Mouse (Mus musculus) stomach, postnatal 0 days (tissue): ENCODE measurements around the gene Pdcd1. TPM values are rescaled to one million over a fixed set of nuclear protein-coding genes. Genes with fewer than 3 reads are reported as not detected.

Experiments used
- ATAC-seq: fragments of 200-750 bp; cut with Nextera tagmentation; 2 replicates; pipeline ENCODE4 v1.8.0; 2017; ENCODE audit not compliant: low FRiP score, low TSS enrichment
- DNase-seq: peaks from one replicate; pipeline ENCODE4 v3.0.0-alpha.2; 2016; ENCODE audit warnings: low spot score
- H3K27ac ChIP-seq: fragments of 300-500 bp; sonication (generic); replicated peaks from 2 replicates; pipeline ENCODE4 v1.5.1; 2014; ENCODE audit warnings: mild to moderate bottlenecking, control low read depth
- H3K27me3 ChIP-seq: fragments of 300-500 bp; sonication (generic); 2 replicates; pipeline ENCODE4 v1.6.1; 2014; ENCODE audit warnings: low read length; ENCODE audit not compliant: control insufficient read depth, insufficient read depth
- H3K36me3 ChIP-seq: fragments of 300-500 bp; sonication (generic); 2 replicates; pipeline ENCODE4 v1.6.1; 2014; ENCODE audit warnings: low read length, mixed read lengths; ENCODE audit not compliant: control insufficient read depth, insufficient read depth
- H3K4me1 ChIP-seq: fragments of 300-500 bp; sonication (generic); replicated peaks from 2 replicates; pipeline ENCODE4 v1.6.1; 2014; ENCODE audit warnings: antibody characterized with exemption; ENCODE audit not compliant: control insufficient read depth, insufficient read depth
- H3K4me2 ChIP-seq: fragments of 300-500 bp; sonication (generic); replicated peaks from 2 replicates; pipeline ENCODE4 v1.6.1; 2014; ENCODE audit warnings: low read depth, mild to moderate bottlenecking, control low read depth, moderate library complexity
- H3K4me3 ChIP-seq: fragments of 300-500 bp; sonication (generic); 2 replicates; pipeline ENCODE4 v1.5.1; 2014; ENCODE audit warnings: low read depth, low read length, control low read depth
- H3K9ac ChIP-seq: fragments of 300-500 bp; sonication (generic); 2 replicates; pipeline ENCODE4 v1.6.1; 2014; ENCODE audit warnings: mild to moderate bottlenecking, low read length, control low read depth, mixed read lengths
- H3K9me3 ChIP-seq: fragments of 300-500 bp; sonication (generic); 2 replicates; pipeline ENCODE4 v1.6.1; 2016; ENCODE audit warnings: low read length; ENCODE audit not compliant: control insufficient read depth
- CTCF ChIP-seq: IDR thresholded peaks from 2 replicates; pipeline ENCODE4 v1.5.1; 2016; ENCODE audit warnings: antibody characterized with exemption, low read depth, mild to moderate bottlenecking, moderate library complexity
- EP300 ChIP-seq: optimal IDR thresholded peaks from 2 replicates; pipeline ENCODE3; 2016; ENCODE audit warnings: antibody characterized with exemption
- WGBS: fragments of 180-500 bp; shearing (Covaris S2); extraction: QIAGEN DNeasy Blood & Tissue Kit; methylation state at CpG from one replicate; pipeline ENCODE4 v1.1.7; 2014; 5-methylcytosine and 5-hydroxymethylcytosine counted together
- polyA plus RNA-seq: library from polyadenylated mRNA; unstranded; fragments of >200 nt; fragmentation: Nextera tagmentation; extraction: Ambion mirVana; gene quantifications from 2 replicates; pipeline ENCODE4 v1.2.1, GENCODE M21; 2015

Pdcd1 gene
- polyA plus RNA-seq, result 0.05 TPM in 1 of 2 replicates, not detected in the other

DNA sequence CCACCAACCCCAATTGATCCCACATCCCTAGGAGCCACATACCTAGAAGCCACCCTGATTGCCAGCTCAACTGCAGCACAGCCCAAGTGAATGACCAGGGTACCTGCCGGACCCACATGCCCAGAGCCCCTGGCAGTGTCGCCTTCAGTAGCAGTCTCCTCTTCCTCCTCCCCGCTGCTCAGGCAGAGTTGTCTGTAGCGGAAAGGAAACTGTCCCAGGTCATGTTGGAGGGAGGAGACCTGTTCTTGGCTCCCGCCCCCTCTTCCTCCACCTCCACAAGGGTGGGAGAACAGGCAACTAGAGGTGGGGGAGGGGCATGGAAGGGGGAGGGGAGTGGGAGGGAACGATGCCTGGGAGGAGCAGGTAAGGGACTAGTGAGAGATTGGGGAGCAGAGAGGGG, at the start of gene Pdcd1:
Pdcd1 (minus strand) TSS at position 181 of the 400 bp plus-strand sequence.
- Histone ChIP-seq H3K4me2 (no peak within 1 kb of the TSS), H3K9me3 (no peaks in the 10 kb centered on the region), H3K27me3 (no peaks in the 10 kb centered on the region), H3K36me3 (no peaks in the 10 kb centered on the region), H3K9ac (no peak within 1 kb of the TSS), H3K4me1 (no peaks in the 10 kb centered on the region), H3K27ac (no peak within 1 kb of the TSS), H3K4me3 (no peak within 1 kb of the TSS)
- TF ChIP-seq CTCF, result no peak
- TF ChIP-seq EP300, result no peak
- no peak for DNase-seq
- ATAC-seq, result no peak
- WGBS, result 33% methylated on average over 6 of the region's 6 CpGs

DNA sequence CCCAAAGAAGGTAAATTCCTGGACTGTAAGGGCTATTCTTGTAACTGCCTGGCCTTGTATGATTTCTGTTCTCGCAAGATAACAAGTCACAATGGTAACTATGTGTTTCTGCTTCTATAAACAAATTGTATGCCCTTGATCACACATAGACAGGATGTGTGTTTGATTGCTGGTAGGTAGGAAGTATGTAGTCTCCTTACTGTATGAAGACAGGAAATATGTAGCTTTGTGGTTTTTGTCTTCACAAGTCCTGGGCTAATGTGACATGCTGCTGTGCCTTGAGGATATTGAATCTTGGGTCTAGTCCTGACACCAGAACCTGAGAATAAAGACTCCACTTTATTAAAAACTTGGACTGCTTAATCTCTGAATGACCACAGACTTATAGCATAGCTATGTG, 39.4 kb upstream of the Pdcd1 start:
- Histone ChIP-seq H3K9ac (no peak overlapping the region), H3K4me3 (no peak overlapping the region), H3K27ac (no peak overlapping the region), H3K9me3 (no peaks in the 10 kb centered on the region), H3K4me2 (no peak overlapping the region), H3K4me1 (no peaks in the 10 kb centered on the region), H3K27me3 (no peaks in the 10 kb centered on the region), H3K36me3 (no peaks in the 10 kb centered on the region)
- TF ChIP-seq CTCF (no peak), EP300 (no peak)
- WGBS, result 36% methylated on average over 1 of the region's 1 CpGs
- no peak for ATAC-seq
- no peak for DNase-seq

DNA sequence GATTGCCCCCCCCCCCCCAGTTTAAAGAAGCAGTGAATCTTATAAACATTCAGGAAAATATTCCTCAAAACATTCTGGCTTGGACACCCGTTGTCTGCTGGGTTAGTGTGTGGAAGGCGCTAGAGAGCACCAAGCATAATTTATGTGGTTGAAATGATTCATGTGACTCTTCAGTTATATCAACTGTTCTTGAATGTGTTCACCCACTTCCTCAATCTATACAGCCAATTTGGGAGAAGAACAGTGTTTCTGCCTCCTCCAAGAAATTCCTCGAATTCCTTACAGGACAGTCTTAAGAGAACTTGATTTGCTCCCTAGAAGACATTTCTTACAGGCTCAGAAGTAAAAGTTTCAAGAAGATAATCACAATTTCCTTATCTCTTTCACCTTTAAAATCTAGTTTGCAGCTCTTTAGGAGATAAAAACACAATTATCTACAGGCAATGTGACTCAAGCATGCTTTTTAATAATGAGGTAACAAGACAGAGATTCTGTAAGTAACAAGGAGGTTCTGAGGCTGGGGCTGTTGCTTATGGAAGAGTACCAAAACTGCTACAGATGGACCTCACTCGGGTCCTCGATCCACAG, 34.1 kb upstream of the Pdcd1 start:
- Histone ChIP-seq H3K4me1 (no peaks in the 10 kb centered on the region), H3K4me2 (no peak overlapping the region), H3K4me3 (no peak overlapping the region), H3K27me3 (no peaks in the 10 kb centered on the region), H3K9ac (no peak overlapping the region), H3K27ac (no peak overlapping the region), H3K36me3 (no peaks in the 10 kb centered on the region), H3K9me3 (no peaks in the 10 kb centered on the region)
- DNase-seq, result no peak
- 78% methylated on average over 5 of the region's 5 CpGs for WGBS
- ATAC-seq, result no peak
- no peak for TF ChIP-seq EP300
- TF ChIP-seq CTCF, result no peak

DNA sequence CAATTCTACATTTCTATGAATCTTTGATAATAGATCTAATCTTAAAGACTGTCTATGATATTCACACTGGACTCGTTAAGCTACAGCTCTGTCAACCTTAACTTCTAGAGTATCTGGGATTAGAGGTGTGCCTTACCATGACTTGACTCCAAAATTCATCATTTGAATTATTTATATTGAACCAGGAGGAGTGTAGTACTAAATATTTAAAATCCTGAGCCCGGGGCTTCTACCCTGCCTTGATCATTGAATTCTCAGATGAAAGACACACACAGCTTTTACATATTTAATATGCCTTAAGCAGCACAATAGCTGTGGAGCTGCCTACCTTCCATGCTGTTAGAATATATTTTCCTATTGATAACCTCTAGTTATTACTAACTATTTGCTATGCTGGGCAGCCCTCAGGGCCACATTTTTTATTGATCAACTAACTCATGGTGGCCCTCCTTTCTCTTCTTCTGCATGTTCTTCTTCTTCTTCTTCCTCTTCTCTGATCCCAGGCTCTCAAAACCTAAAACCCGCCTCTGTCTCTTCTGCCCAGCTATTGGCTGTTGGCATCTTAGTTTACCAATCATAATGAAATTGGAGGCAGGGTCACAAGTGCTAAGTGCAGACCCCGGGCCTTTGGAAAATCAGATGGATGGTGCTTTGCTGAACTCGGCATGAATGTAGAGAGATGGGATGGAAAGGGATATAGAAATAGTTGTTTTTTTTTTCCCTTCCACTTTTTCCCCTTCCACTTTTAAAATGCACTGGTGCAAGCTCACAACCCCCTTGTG, 33.2 kb upstream of the Pdcd1 start:
- no peaks in the 10 kb centered on the region for H3K9me3 ChIP-seq
- no peaks in the 10 kb centered on the region for H3K27me3 ChIP-seq
- H3K4me2 ChIP-seq, result no peak overlapping the region
- ATAC-seq, result no peak
- H3K4me3 ChIP-seq, result no peak overlapping the region
- no peak for TF ChIP-seq CTCF
- TF ChIP-seq EP300, result no peak
- H3K27ac ChIP-seq, result no peak overlapping the region
- H3K36me3 ChIP-seq, result no peaks in the 10 kb centered on the region
- 81% methylated on average over 5 of the region's 5 CpGs for WGBS
- H3K4me1 ChIP-seq, result no peaks in the 10 kb centered on the region
- H3K9ac ChIP-seq, result no peak overlapping the region
- no peak for DNase-seq

DNA sequence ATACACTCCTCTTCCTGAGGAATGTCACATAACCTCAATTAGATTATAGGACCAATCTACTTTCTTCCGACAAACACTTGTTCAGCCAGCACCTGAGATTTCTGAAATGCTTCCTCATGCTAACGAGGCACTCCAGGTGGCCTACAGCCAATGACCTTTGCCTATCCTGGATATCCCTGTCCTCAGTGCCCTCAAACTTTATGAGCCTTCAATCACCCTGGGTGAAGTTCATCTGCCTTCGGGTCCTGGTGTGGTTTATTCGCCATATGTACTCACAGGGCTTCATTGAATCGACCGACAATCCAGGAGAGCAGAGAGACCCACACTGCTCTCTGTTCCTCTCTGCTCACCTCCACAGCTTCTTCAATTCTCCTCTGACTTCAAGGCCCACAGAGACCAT, 29.4 kb upstream of the Pdcd1 start:
- no peak for TF ChIP-seq CTCF
- no peak for TF ChIP-seq EP300
- WGBS, result 84% methylated on average over 6 of the region's 6 CpGs
- Histone ChIP-seq H3K9me3 (no peaks in the 10 kb centered on the region), H3K9ac (no peak overlapping the region), H3K27ac (no peak overlapping the region), H3K27me3 (no peaks in the 10 kb centered on the region), H3K4me2 (no peak overlapping the region), H3K4me1 (no peaks in the 10 kb centered on the region), H3K4me3 (no peak overlapping the region), H3K36me3 (no peaks in the 10 kb centered on the region)
- DNase-seq, result no peak
- ATAC-seq, result no peak

DNA sequence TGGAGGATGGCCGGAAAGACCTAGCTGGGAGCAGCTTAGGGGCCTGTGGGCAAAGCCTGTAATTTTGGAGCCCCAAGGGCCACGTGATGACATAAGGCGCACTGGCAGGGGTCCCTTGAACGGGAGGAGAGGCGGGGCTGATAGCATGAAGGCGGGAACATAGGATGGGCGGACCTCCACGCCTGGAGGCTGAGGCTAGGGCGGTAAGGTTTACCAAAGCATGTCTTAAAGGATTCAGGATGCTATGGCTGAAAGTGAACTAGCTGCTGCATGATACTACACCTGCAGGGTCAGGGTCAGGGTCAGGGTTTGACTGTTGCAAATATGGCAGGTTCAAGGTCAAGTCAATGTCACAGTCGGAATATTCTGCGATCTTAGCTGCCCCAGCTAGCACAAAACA, 28.8 kb upstream of the Pdcd1 start:
- Histone ChIP-seq H3K4me2 (no peak overlapping the region), H3K4me3 (no peak overlapping the region), H3K9me3 (no peaks in the 10 kb centered on the region), H3K27me3 (no peaks in the 10 kb centered on the region), H3K4me1 (no peaks in the 10 kb centered on the region), H3K9ac (no peak overlapping the region), H3K36me3 (no peaks in the 10 kb centered on the region), H3K27ac (no peak overlapping the region)
- TF ChIP-seq CTCF (no peak), EP300 (no peak)
- WGBS, result 57% methylated on average over 11 of the region's 11 CpGs
- DNase-seq (no peak), ATAC-seq (no peak)
